Mouse (Mus musculus): Measurements from ENCODE around the gene Nr4a3.

GRCm38 (mm10) chr4:48110331-48110730, 65.4 kb downstream of the Nr4a3 start:
- TF ChIP-seq CTCF (IDR thresholded peaks at IDR 0.05; ENCODE audit: low read depth) (no peak), EP300 (optimal IDR thresholded peaks at IDR 0.05) (no peak)
